Mouse (Mus musculus): ENCODE results near the gene Syngr3. TPM values are rescaled to one million over a fixed set of nuclear protein-coding genes. Genes with fewer than 3 reads are reported as not detected.
"Not testable (repeated sequence)": the region's sequence is repeated elsewhere in the genome, so short reads cannot be mapped to it uniquely, and the experiment has no call there.

The Syngr3 gene
- polyA plus RNA-seq, 1 experiment = 183 TPM

DNA sequence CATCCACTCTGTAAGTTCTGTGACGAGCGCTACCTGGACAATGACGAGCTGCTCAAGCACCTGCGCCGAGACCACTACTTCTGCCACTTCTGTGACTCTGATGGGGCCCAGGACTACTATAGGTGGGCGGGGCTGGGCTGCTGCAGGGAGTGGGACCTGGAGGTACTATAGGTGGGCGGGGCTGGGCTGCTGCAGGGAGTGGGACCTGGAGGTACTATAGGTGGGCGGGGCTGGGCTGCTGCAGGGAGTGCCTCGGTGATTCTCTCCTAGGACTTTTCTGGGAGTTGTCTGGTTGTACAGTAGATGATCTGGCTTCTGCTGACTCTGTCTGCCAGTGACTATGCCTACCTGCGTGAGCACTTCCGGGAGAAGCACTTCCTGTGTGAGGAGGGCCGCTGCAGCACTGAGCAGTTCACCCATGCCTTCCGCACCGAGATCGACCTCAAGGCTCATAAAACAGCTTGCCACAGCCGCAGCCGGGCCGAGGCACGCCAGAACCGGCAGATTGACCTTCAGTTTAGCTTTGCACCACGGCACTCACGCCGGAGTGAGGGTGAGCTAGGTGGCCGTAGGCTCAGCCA, 12.2 kb downstream of the Syngr3 start:
- no peak for DNase-seq (ENCODE audit: extremely low spot score in 1 of 2, low spot score in 1 of 2)

DNA sequence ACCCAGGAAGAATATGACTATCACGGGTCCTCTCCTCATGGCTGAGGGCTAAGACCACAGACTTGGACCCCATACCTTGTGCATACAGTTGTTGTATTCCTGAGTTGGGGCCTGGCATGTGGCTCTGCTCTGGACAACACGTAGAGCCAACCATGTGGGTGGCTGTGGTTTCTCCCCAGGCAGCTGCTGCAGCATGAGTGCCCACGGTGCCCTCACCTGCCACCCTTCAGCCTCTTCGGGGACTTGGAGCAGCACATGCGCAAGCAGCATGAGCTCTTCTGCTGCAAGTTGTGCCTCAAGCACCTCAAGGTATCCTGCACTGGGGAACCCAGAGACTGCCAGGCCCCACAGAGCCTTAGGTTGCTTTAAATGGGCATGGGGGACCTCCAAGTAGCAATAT, 12.9 kb downstream of the Syngr3 start:
- no peak for DNase-seq (ENCODE audit: extremely low spot score in 1 of 2, low spot score in 1 of 2)

DNA sequence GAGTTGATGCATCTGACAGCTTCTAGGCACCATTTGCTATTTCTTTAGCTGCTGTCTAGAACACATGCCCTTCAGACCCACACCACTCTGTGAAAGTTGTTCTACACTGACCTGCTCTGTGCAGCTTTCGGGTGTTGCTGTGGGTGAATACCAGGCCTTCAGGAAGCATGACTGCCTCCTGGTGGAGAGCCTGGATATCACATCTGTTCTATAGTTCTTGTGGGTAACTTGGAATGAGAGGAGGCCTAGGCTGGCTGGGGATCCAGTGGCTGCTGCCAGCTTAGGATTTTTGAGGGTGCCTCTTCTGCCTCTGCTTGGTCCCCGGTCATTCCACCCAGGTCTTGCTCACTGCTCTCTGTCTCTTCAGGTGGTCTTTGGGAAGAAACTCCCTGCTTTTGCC, 13.6 kb downstream of the Syngr3 start:
- DNase-seq (ENCODE audit: extremely low spot score in 1 of 2, low spot score in 1 of 2) = peak in 1 of 2 experiments; percentile 79

DNA sequence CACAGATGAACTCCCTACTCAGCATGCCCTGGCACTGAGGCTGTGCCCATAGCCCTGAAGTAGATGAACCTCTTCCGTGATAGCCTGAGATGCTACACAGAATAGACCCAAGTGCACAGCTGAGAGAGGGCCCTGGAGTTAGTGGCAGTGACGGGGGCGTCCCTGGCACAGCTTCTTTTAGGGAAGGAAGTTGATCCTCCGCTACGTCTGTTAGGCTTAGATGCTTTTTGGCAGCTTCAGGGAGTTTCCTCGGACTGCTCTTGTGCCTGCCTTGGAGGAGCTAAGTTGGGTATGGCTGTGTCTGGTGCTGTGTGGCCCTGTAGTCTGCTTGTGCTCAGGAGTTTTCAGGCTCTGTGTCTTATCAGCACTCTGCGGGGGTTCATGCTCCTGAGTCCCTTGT, 15.5 kb downstream of the Syngr3 start:
- peak in 1 of 2 experiments; percentile 80 for DNase-seq (ENCODE audit: extremely low spot score in 1 of 2, low spot score in 1 of 2)

DNA sequence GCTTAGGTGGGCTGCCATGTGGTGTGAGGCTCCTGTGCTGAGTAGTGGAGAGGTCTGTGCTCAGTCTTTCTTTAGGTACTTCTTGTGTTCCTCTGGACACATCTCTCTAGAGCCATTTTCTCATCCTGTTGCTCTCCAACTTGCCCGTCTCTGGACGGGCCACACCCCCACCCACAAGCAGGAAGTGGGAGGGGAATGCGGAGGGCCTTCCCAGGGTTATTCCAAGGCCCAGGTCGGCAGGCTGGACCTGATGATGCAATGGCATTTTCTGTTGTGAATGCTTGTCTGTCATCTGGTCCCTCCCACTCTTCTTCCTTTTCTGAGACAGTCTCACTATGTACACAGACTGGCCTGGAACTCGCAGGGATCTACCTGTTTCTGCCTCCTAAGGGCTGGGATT, 17.6 kb downstream of the Syngr3 start:
- no peak for DNase-seq (ENCODE audit: extremely low spot score in 1 of 2, low spot score in 1 of 2)

DNA sequence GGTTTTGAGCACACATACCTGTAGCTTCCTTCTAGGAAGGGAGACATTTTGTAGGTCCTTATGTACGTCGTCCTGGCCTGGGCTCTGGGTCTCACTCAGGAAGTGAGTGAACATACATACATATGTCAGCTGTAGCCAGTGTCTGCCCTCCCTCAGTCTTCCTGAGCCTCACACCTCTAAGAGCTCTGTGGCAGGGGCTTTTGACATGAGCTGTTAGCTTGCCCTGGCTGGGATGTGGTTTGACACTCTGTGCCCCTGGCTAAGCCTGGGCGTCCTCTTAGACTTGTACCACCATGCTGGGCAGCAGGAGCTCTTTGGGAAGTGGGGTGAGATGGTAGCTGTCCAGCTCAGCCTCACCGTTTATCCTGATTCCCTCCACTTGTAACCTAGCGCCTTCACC, 18.4 kb downstream of the Syngr3 start:
- DNase-seq (ENCODE audit: extremely low spot score in 1 of 2, low spot score in 1 of 2) = no peak

DNA sequence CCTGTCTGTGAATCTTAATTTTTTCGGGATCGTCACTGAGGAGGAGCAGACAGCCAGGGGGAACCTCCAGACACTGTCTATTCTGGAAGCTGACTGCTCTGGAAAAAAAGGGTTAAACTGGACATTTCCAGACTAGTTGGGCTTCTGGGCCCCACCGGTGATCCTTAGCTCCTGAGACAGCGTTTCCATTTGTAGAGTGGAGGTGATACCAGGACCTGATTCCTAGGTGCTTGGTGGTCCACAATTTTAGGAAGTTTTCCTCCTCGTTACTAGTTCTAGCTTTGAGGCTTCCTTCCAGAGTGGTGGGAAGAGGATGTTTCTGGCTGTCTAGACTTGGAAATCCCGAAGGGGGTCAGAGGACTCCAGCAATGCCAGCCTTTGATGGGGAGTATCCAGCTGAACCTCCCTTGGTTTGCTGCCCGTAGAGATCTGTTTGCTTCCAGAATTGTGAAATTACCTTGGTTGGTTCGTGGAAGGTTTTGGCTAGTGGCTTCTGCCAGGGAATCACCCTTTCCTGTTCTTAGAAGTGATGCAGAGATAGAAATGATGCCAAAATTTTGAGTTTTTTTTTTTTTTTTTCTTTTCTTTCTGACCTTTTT, 19.4 kb downstream of the Syngr3 start:
- DNase-seq (ENCODE audit: extremely low spot score in 1 of 2, low spot score in 1 of 2) = no peak

DNA sequence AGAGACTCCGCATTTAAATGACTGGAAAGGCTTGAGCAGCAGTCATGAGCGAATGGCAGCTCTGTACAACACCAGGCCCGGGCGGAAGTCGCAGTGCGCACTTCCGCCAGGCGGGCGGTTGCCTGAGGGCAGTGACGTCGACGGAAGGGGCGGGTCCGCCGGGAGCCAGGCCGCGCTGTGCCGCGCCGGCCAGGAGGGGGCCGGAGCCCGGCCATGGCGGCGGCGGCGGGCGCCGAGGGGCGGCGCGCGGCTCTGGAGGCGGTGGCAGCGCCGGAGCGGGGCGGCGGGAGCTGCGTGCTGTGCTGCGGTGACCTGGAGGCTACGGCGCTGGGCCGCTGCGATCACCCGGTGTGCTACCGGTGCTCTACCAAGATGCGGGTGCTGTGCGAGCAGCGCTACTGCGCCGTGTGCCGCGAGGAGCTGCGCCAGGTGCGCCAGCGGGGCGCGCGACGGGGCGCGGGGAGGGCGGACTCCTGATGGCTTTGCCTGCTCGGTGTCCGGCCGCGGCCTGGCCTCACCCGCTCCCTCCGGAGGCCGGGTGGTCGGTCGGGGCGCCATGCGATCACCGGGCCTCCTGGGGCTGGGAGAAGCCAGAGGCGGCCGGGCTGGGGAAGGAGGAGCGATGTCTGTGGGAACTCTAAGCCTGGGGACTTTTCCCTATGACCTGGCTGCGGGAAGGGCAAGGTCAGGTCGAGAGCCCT, 20.1 kb downstream of the Syngr3 start, which contains the start of gene Zfp598:
Zfp598 (plus strand) TSS at position 143 of the 701 bp plus-strand sequence.
- peak; percentile 84 to 94 for DNase-seq (ENCODE audit: extremely low spot score in 1 of 2, low spot score in 1 of 2)

DNA sequence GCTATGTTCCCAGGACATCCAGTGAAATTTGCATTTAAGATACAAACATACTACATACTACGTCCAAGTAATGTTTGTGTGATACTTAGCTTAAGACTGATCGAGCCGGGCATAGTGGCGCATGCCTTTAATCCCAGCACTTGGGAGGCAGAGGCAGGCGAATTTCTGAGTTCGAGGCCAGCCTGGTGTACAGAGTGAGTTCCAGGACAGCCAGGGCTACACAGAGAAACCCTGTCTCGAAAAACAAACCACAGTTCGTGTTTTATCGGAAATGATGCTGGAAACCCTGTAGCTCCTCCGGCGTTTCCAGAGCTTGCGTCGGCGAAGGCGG, 20.6 kb downstream of the Syngr3 start:
- DNase-seq (ENCODE audit: extremely low spot score in 1 of 2, low spot score in 1 of 2) = not testable (repeated sequence)

DNA sequence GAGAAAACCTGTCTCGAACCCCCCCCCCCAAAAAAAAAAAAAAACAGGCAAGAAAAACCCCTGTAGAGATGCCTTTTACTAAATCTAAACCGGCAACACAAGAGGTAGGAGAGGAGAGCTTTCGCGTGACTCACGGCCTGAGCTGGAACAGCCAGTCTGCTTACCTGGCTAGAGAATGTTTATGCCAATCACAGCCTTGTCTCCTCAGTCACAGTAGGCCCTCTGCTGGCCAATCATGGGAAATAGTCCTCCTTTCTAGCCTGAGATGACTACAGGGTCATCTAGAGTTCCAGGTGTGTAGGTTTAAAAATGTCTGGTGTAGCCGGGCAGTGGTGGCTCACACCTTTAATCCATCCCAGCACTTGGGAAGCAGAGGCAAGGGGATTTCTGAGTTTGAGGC, 22.3 kb downstream of the Syngr3 start:
- peak in 1 of 2 experiments; percentile 70 for DNase-seq (ENCODE audit: extremely low spot score in 1 of 2, low spot score in 1 of 2)

DNA sequence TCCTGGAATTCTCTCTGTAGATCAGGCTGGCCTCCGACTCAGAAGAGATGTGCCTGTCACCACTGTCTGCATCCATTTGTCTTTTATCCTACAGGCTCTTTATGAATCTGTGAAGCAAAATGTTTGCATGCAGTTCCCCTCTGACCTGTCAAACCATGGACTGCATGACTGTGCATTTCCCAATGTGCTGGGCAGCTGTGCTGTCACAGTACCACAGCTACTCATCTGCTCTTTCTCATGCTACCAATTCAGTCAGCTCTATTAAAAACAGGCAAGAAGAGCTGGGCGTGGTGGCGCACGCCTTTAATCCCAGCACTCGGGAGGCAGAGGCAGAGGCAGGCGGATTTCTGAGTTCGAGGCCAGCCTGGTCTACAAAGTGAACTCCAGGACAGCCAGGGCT, 22.7 kb downstream of the Syngr3 start:
- DNase-seq (ENCODE audit: extremely low spot score in 1 of 2, low spot score in 1 of 2) = not testable (repeated sequence)

DNA sequence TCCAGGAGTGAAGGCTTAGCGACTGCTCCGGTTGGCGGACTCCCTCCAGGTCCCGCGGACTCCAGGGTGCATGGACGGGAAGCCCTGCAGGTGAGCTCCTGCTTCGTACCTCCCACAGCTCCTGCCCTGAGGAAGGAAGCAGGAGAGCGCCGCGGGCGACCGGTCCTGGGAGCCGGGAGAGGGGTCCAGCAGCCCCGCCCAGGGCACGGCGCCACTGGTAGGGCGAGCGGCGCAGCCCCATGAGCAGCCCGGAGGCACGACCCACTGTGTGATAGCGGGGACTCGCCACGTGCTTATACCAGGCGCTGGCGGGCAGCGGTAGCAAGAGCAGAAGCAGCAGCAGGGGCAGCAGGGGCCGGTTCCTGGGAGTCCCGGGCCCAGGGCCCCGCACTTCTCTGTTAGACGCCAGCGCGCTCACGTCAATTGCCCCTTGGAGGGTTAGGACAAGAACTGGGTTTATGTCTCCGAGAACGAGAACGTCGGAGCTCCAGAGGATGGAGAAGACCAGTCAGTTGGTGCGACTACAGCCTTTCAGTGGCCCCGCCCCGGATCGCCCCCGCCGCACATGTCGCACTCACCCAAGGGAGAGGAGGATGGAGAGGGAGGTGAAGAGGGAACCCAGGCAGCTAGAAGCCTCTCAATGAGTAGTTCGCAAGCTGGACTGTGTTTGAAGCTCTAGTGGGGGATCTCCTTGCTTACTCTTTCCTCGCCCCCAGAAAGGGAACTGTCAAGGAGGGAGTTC, 31.6 kb downstream of the Syngr3 start, which contains the start of gene Npw:
Npw (minus strand) TSS at position 441 of the 742 bp plus-strand sequence.
- no peak for DNase-seq (ENCODE audit: extremely low spot score in 1 of 2, low spot score in 1 of 2)

DNA sequence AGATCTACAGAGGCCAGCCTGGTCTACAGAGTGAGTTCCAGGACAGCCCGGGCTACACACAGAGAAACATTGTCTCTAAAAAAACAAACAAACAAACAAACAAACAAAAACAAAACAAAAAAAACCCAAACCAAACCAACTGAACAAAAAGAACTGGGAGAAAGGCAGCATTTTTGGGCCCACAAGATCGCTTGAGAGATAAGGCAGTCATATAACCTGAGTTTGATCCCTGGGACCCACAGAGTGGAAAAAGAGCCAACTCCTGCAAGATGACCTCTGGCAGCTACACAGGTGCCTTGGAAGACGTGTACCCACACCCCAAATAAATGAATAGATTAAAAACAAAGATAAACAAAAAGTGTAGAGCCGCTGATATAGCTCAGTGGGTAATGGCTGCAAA, 34.8 kb downstream of the Syngr3 start:
- no peak for DNase-seq (ENCODE audit: extremely low spot score in 1 of 2, low spot score in 1 of 2)

DNA sequence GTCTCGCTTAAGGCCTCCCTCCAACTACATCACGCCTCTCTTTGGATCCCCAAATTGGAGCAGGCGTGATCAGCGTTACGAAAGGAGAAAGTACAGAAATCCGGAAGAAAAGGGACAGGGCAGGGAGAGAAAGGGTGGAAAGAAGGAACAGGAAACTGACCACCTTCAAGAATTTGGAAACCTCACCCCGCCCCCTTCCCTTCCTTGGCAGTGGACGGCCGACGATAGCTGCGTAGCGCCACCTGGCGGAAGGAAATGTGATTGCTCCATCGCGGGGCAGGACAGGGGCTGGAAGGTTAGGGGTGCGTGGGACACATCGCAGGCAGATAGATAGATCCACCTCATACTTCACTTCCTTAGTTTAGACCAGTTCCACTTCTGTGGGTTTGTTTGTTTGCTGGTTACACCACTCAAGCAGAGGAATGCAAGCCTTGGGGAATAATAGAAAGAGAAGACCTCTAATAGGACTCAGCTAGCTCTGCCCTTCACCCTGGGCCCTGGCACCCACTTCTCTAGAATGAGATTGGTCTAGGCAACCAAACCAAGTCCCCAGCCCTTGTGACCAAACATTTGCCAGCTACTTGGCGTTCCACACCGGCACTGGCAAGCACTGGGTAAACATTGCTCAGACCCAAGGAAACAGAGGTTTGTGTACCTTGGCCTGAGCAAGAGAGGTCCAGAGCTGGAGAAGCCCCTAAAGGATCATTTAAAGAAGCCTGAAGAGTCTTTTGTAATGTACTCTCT, 35.6 kb downstream of the Syngr3 start:
- DNase-seq (ENCODE audit: extremely low spot score in 1 of 2, low spot score in 1 of 2) = peak in 1 of 2 experiments; percentile 76

DNA sequence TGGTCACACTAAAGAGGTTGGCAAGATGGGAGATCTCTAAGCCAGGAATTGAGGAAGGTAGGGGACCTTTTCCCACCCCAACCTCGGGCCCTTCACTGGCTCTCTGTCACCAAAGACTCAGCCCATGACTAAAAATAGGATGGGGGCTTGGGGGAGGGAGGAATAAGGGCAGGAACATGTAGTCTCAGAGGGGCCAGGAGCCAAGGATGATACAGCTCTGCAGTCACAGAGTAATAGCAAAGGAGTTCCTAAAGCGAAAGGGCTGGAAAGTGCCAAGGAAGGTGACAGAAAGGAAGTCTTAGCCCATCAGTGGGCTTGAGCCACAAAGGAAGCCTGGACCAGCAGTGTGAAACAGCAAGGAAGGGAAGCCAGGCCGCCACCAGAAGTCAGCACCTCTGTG, 37.9 kb downstream of the Syngr3 start:
- no peak for DNase-seq (ENCODE audit: extremely low spot score in 1 of 2, low spot score in 1 of 2)

DNA sequence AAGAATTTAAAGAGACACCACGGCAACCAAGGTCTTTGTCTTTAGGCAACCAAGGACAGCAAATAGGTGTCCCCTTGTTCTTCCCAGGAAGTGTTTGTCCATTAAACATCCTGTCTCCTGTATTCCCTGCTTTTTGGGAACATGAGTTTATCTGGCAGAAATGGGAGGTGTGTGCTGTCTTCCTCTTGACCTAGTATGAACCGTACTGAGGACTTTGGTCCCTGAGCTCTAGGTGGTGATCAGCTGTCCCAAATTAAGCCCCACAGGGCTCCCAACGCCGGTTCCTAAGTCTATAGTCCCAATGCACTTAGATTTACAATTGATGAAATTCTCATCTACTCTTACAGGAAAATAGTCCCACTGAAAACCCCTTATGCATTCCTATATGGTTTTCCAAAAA, 39.0 kb downstream of the Syngr3 start:
- DNase-seq (ENCODE audit: extremely low spot score in 1 of 2, low spot score in 1 of 2) = no peak

DNA sequence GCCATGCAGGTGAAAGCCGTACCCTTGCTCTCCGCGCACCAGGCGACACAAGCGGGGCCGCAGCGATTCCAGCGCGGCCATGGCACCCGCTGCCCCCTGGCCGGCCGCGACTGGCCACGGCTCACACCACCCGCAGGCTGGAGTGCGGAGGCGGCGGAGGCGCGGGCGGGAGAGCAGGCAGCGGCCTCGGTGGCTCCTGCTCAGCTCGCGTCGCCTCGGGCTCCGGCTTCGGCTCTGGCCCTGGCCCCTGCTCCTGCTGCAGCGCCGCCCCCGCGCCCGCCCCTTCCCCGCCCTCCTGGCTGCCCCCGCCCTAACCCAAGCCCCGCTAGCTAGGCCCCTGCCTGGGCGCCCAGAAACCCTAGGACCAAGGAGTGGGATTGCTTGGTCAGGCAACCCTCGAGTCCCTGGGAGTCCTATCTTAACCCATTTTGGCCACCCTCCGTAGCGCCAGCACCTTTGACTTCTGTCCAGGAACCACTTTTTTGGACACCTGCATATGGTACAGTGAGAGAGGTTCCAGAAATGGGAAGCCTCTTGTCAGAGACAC, 39.6 kb downstream of the Syngr3 start, which contains the start of gene Slc9a3r2:
Slc9a3r2 (minus strand) TSS at position 258 of the 547 bp plus-strand sequence.
- DNase-seq (ENCODE audit: extremely low spot score in 1 of 2, low spot score in 1 of 2) = no peak

DNA sequence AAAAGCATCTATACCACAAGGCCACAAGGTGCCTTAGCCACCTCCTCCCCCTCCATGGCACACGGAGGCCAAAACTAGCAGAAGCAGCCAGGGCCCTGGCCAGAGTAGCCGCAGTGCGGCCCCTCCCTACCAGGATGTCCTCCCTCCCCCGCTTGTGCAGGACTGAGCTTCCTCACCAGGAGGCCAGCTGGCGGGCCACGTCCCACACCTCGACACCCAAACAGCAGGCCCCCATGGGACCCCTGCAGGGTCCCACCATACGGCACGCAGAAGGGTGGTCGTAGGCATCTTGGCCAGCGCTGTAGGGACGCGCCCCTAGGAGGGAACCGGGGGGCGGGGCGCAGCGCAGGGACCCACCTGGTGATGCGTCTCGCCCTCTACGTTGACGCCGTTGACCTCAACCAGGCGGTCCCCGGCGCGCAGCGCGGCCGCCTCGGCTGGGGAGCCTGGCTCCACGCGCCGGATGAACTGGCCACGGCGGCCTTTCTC, 40.1 kb downstream of the Syngr3 start:
- DNase-seq (ENCODE audit: extremely low spot score in 1 of 2, low spot score in 1 of 2) = no peak

DNA sequence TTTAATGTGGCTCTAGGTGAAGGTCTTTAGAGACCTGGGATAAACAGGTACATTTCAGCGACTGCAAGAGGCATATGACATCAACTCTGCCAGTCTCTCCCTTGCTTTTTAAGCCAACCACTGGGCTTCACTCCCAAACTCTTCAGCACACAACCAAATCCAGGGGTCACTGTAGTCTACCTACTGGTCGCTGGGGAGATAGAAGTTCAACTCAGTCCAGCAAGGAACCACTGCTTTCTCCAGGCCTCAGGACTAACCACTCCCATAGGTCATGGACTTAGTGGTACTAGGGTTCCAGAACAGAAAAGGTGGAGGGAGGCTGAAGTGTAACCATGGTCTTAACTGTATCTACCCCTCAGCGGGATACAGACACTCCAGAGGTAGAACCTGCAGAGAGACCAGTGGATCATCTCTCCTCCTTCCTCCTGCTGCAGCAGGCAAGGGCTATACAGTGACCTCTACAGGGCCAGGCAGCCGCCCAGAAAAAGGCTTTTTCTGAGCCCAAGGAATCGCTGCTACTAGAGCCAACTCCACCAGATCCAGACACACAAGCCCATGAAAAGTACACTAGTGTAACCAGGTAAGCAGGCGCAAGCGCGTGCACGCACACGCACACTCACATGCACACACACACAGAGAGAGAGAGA, 40.9 kb downstream of the Syngr3 start:
- DNase-seq (ENCODE audit: extremely low spot score in 1 of 2, low spot score in 1 of 2) = no peak

DNA sequence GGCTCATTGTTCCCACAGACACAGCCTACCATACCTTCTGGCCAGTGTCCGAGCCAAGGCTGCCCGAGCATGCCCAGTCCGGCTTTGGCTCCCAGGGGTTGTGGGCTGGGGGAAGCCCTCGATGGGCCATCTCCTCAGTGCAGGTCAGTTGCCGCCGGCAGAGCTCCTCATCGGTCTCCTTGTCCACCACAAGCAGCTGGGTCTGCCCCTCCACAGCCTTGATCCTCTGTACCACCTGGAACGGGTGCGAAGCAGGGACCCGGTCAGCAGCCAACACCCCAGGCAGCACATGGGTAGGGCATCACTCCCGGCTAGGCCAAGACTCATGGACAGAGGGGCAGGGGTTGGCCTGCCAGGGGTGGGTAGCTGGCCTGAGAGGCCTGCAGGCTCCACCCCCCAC, 42.3 kb downstream of the Syngr3 start:
- DNase-seq (ENCODE audit: extremely low spot score in 1 of 2, low spot score in 1 of 2) = no peak

All from frontal cortex, adult 2 months (tissue).